Mouse (Mus musculus): Measurements from ENCODE around the gene Tnfaip2. TPM values are rescaled to one million over a fixed set of nuclear protein-coding genes. Genes with fewer than 3 reads are reported as not detected.

Gene Tnfaip2
- polyA plus RNA-seq, 1 experiment from 2014 or later = 9.0 TPM

DNA sequence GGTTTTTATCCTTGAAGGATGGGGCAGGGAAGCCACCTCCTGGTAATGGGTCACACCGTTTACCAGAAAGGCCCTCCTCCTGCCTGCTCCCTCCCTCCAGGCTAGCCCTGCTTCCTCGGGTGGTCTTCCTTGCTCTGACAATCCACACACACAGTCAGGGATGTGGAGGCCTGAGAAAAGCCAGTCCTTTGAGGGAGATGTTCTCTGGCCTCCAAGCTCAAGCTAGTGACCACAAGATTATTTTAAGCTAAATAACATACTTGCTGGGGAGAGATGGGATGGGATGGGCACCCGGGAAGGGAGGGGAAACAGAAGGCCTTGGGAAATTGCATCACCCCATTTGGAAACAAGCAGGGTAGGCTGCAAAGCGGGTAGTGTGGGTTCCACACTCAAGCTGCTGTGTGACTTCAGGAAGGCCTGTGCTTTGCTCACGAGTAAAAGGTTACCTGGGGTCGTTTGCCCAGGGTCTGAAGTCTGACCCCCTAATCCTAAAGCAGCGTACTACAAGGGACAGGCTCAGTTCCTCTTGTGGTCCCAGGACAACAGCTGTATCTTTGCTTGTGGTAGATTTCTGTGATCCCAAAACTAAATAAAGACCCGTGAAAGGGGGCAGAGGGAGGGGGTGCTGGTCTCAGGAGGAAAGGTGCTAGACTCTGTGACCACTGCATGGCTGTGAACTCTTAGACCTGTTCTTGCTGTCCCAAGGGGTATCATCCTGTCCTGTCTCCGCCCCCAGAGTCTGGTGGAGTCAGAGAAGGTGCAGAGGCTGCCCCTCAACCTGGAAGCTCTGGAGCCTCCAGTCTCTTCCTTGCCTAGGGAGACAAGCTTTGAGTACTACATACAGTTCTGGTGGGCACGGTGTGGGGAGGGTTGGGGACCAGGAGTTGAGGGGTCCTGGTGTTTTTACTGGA, 1.9 kb downstream of the Tnfaip2 start:
- DNase-seq (ENCODE audit: low spot score) = no peak

DNA sequence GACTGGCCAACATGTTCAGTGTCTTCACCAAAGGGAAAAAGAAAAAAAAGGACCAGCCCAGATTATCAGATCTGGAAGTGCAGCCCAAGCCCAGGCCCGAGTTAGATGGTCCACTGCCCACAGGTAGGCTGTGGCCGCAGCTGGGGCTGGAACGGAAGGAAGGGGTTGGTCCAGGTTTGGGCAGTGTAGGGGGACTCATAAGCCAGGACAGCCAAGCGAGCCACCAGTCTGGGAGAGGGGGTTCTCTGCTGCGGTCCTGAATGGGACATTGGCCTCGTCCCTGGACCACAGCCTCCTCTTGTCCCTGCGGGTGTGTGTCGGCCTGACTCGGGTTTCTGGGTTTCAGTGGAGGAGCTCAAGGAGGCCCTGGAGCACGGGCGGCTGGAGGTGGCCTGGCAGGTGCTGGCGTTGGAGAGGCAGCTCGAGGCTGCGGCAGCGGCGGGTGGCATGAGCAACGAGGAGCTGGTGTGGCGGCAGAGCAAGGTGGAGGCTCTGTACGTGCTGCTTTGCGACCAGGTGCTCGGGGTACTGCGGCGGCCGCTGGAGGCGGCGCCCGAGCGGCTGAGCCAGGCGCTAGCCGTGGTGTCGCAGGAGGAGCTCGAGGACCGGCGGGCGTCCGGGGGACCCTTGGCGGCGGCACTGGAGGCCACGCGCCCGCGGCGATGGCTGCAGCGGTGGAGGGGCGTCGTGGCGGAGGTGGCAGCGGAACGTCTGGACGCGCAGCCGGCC, 3.1 kb downstream of the Tnfaip2 start:
- no peak for DNase-seq (ENCODE audit: low spot score)

DNA sequence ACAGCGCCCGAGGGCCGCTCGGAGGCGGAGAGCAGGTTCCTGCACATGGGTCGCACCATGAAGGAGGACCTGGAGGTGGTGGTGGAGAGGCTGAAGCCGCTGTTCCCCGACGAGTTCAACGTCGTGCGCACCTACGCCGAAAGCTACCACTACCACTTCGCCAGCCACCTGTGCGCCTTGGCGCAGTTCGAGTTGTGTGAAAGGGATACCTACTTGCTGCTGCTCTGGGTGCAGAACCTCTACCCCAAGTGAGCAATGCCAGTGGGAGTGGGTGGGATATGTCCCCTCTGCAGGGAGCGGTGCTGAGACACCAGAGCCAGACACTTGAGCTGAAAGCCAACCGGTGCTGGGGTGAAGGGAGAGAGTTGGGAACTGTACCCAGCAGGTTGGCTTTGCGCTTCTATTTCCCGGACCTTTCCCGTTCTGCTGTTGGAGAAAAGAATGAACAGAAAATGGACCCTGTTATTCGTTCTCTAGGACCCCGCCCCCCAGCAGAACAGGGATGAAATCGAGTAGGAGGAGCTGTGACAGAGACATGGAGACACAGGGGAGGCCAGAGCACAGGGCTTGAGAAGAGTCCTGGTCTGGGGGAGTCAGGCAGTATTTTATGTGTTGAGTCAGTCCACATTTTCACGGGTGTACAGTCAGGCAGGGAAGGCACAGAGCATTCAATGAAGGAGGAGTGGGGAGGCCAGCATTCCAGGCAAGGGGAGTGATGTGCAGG, 3.8 kb downstream of the Tnfaip2 start:
- DNase-seq (ENCODE audit: low spot score) = no peak

DNA sequence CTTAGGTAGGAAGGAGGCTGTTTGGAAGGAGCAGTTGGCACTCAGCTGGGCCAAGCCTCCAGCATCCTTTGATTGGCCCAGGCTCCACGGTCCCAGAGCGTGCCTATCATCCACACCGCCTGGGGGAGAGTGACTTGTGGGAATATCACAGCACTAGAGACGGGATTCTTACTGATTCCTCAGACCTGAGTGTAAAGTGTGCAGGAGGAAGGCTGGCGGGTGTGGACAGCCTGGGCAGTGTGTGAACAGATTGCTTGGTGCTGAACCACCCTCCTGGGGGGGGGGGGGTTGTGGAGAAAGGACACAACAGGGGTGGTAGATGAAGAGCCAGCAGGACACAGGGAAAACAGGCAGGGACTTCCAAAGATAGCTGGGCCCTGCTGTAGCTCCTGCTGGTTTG, 4.5 kb downstream of the Tnfaip2 start:
- no peak for DNase-seq (ENCODE audit: low spot score)

DNA sequence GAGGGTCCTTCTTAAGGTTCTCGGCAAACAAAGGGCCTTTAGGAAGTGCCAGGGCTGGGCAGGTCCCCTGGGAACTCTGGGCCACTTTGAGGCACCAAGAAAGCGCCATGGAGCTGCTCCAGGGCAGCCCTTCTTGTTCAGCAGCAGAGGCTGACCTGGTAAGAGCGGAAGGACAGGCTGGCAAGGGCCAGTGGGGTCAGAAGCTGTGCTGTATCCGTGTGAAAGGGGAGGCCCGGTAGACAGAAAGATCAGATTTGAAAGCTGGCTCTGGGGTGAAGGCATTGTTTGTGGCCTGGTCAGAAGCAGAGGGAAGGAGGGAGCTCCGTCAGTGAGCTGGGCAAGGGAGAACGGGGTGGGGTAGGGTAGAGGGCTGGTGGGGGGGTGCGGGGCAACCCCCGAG, 5.1 kb downstream of the Tnfaip2 start:
- DNase-seq (ENCODE audit: low spot score) = no peak

DNA sequence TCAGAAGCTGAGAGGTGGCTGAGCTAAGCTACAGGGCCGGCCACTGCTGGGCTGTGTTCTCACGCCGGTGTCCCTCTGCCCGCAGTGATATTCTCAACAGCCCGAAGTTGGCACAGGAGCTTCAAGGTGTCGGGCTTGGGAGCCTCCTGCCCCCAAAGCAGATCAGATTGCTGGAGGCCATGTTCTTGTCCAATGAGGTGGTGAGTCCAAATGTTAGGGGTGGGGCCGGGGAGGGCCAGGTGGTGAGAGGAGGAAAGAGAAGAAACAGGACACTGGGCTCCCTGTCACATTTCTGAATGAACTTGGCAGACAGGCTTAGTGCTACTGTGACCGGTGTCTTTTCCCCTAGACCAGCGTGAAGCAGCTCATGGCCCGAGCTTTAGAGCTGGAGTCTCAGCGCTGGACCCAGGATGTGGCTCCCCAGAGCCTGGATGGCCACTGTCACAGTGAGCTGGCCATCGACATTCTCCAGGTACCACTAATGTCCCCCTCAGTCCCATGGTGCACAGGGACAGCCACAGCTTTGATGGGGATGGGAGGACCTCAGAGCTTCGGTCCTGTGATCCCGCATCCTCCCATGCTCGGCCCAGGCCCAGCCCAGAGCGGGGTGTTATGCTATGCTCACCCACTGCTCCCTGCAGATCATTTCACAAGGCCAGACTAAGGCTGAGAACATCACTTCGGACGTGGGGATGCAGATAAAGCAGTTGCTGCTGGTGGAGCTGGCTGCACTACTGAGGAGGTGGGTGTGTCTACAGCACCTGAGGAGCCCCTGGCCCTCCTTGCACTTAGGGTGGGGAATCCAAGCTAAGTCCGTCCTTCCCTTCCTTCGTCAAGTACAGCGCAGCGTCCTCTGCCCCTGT, 5.9 kb downstream of the Tnfaip2 start:
- DNase-seq (ENCODE audit: low spot score) = no peak

DNA sequence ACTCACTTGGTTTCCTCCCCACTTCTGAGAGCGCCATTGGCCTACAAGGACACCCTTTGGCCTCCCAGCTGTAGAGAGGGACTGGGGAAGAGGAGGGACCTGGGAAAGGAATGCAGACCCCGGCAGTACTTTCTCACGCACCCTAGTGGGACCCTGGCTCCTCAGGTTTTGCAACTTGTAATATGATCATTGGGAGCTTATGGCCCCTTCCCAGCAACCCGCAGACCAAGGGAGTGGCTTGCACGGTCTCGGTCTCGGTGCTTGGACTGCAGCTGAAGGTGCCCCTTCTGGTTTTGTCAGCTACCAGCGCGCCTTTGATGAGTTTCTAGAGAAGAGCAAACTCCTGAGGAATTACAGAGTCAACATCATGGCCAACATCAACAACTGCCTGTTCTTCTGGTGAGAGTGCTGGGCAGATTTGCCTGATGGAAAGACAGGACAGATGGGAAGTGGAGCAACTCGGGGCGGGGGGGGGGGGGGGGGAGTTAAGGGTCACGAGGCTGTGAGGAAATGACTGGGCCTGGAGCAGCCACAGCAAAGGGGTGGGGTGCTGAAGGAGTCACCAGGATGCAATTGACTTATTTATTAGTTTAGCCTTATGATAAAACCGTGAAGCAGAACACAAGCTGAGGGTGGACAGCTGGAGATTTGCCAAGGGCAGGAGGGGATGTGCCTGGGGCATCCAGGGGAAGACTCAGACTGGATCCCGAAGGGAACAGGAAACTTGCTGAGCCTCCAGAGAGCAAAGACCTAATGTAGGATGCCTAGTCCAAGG, 6.8 kb downstream of the Tnfaip2 start:
- no peak for DNase-seq (ENCODE audit: low spot score)

DNA sequence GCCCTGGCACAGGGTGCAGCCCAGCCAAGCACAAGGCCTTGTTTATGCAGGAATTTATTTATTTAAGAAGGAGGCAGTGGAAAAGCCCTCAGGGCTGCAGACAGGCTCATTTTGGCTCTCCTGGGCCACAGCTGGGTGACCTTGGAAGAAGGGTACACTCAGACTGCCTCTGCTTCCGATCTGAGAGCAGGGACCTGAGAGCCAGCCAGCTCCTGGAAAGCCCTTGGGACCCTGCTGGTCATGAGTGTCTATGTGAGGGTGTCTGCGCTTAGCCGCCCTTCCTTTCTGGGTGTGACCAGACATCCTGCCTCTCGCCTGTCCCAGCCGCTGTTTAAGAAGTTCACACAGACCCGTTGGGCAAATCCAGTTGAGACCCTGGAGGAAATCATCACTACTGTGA, 8.1 kb downstream of the Tnfaip2 start:
- DNase-seq (ENCODE audit: low spot score) = no peak

DNA sequence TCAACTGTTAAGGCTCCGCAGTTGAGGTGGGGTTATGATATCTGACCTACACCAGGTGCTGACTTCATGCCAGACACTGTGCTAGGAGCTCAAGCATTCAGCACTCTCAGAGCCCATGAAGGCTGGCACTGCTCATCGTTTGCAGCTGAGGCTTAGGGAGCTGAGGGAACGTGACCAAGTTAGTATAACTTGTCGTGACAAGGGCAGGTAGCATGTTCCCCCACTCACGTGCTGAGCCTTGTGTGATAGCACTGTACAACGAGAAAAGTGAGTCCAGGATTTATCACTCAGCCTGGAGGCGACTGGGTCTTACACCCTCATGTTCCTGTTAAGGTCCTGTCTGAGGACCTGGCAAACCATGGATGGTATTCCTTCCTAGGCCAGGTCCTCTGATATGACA, 9.3 kb downstream of the Tnfaip2 start:
- DNase-seq (ENCODE audit: low spot score) = no peak

DNA sequence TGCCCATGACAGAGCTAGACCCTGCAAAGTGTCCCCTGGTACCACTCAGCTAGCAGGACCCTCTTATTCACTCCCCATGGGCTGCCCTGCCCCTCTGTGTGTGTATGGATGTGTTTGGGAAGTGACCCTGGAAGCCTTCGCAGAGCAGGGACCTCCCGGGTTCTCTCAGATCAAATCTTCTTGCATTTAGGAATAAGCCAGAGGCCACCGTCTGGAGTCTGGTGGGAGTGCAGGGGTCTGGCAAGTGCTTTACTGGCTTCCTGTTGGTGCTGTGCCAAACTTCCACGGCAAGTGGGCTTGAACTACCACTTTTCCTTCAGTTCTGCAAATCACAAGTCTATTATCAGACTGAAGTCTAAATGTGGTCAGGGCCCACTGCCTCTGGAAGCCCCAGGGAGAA, 11.8 kb downstream of the Tnfaip2 start:
- DNase-seq (ENCODE audit: low spot score) = no peak

DNA sequence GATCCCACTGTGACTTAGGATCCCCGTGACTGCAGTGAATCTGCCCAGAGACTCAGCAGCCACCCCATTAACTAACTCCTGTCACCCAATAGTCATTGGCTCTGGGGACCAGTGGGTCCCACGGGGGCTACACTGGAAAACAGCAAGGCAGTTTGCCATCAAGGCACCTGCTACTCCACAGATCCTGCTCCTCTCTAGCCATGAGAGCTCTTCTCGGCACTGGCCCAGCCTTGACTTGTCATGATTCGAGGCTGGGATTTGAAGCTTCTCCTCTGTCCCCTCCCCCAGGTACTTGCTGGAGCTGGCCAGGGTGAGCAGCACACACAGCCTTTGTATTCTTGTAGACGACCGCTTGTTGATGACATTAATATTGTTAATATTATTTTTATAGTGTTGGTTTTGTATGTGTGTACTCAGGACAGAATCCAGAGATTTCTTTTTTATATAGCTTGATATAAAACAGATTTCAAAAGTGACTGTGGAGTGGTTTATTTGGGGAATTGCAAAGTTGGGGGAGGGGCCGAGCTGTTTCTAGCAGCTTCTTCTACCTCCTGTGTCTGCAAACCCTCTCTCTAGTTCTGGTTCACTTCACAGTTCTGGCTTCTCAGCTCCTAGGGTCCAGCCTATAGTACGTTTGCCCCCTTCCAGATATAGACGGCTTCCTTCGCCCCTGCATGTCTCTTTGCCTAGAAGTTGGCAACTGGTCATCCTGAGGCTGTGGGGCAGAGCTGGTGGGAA, 12.4 kb downstream of the Tnfaip2 start:
- DNase-seq (ENCODE audit: low spot score) = no peak

DNA sequence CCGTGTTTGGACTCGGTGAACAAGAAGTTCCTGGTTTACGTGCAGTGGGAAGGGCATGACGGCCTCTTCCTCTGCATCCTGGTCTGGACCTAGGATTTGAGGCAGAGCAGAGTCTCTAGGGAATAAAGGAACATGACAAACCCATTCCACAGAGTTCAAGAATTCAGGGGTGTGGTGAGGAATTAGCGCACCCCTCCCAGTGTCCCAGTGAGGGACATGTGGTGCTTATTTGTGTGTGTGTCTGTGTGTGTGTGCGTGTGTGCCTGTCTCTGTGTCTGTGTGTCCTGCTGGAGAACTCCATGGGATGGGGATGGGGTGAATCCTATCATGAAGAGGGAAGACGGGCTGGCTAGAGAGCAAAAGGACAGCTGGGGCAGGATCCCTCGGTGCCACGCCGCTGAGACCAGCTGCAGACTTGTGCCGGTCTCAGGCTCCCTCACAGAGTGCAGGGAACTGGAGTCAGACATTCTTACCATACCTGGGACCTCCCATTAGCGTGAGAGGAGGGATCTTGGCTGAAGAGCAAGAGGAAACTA, 13.1 kb downstream of the Tnfaip2 start:
- DNase-seq (ENCODE audit: low spot score) = no peak

DNA sequence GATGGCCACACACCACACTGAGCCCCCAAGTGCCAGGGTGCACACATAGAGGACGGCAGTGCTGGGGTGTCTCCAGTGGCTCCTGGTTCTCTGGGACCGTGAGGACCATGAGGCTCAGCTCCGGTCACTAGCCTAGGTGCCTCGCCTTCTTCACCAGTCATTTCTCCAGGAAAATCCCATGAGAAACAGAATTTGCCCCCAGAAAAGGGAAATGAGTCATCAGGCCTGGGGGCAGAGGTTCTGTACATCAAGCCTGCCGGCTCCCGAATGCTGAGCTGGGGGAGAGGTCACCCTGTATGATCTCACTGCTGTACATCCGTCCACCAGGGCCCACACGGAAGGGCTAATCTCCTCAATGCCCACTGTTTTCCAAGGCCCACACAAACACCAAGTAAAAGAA, 13.6 kb downstream of the Tnfaip2 start:
- no peak for DNase-seq (ENCODE audit: low spot score)

DNA sequence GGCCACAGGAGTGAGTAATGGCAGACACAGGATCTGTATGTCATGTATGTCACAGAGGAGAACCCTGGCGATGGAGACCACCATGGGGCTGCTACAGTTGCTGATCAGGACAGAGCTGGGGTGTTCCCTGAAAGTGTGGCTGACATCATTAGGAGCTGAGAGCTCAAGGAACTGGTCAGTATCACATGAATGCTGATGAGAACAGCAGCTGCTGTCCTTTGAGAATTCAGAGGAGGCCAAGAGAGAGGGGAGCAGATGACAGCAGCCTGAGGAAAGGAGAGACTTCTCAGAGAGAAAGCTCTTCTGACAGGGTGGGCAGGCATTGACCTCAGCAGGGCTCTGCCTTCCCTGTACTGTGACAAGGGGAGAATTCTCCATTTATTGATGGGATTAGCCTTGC, 15.5 kb downstream of the Tnfaip2 start:
- no peak for DNase-seq (ENCODE audit: low spot score)

DNA sequence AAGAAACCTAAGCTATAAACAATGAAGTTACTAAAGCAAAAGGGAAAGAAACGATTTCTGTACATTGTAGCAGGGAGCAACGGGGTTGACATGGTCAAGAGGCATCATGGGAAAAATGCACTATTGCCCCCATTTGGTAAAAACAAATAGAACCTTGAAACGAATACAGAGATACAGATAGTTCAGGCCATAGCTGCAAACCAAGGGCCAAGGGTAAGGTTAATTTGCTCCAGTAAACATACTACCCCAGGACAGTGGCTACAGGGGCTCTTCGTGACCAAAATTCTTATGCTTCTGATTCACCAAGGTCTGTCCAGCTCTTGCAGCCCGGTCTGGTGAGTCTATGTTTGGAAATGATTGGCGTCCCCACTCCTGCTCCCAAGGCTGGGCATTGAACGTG, 21.3 kb downstream of the Tnfaip2 start:
- DNase-seq (ENCODE audit: low spot score) = no peak

DNA sequence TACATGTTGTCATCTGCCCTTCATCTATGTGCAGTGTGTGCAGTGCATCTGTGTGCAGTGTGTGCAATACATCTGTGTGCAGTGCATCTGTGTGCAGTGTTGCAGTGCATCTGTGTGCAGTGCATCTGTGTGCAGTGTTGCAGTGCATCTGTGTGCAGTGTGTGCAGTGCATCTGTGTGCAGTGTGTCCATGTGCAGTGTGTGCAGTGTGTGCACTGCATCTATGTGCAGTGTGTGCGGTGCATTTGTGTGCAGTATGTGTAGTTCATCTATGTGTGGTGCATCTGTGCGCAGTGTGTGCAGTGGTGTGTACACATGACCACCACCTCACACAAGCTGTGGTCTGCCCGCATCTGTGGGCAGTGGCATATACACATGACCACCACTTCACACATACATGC, 24.1 kb downstream of the Tnfaip2 start:
- no peak for DNase-seq (ENCODE audit: low spot score)

DNA sequence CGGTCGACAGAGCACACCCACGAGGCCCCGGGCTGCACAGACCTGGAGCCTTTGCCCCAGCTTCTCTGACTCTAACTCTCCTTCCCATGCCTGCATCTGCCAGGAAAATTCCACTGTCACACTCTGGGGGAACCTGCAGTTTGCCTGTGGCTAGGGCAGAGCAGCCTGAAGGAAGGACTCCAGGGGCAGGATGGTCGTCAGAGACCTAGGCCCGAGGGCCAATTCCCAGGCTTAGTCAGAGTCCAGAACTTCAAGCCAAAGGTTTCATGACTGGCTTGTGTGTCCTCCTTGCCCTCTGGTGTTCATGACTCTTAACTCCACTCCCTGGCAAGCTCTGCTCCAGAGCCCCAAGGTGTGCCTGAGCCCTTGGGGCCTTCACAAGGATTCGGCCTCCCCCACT, 25.9 kb downstream of the Tnfaip2 start:
- no peak for DNase-seq (ENCODE audit: low spot score)

DNA sequence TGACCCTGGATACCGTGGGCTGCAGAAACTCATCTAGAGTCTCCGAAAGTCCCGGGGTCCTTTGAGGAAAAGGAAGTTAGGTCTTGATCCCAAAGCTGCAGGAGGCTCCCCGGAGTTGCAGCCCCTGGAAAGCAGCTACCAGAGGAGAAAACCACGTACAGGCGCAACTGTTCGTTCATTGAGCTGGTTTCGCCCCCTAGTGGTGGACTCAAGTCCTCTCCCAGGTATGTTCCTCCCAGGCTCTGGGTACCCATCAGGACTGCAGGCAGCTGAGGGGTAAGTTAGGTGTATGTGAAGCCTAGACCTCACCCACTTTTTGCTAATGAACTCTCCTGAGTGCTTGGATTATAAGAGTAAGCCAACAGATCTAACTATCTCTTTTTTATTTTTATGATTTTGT, 27.2 kb downstream of the Tnfaip2 start:
- DNase-seq (ENCODE audit: low spot score) = peak; percentile 76

DNA sequence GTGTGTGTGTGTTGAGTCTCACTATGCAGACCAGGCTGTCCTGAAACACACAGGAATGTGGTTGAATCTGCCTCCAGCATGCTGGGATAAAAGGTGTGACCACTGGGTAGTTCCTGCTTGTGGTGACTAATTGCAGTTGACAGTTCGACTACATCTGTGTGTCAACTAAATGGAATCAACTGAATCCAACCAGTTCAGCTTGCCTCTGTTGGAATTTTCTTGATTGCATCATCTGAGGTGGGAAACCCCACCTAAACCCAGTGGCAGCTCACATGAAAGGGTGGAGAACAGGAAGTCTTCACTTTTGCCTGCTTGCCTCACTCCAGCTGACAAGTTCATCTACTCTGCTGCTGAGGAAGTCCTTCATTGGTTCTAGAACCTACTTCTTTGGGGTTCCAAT, 28.9 kb downstream of the Tnfaip2 start:
- no peak for DNase-seq (ENCODE audit: low spot score)
